Mouse (Mus musculus): ENCODE measurements around the gene Ppp4r3a. TPM values are rescaled to one million over a fixed set of nuclear protein-coding genes. Genes with fewer than 3 reads are reported as not detected.
A peak's percentile ranks its signal among the peaks of the same experiment; 100 is the strongest.

Ppp4r3a gene
- polyA plus RNA-seq, 1 experiment from 2014 or later, result 42.5 TPM

DNA sequence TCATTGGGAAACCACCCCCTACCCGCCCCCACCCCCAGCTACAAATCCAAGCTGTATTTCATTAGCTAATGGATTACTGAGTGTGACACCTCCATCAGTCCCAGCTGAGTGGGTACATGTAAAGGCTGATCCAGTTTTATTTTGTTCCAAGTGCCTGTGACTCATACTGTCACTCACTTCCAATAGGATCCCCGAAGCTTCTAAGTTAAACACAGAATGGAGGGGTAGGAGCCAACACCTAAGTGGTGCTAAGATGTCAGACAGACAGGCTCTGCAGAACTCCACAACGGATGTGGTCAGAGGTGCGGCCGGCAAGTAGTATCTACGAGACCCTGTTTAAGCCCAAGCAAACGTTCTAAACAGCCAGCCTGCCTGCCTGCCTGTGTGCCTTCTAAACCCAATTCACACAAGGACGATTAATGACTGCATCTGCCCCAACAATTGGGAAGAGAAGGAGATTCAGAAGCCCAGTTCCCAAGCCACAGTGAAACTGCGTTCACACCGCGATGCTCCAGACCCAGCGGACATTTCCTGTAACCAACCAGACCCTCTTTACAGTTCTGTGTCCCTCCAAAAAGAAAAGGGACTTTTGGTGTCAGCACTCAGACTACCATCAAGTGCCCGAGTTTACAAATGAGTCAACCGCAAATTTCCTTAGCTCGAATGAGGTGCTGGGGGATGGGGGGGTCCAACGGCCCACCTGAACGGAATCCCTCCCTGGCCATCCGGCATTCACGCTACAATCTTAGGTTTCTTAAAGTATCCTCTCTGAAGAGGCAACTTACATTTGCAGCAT lies 55.9 kb downstream of the Ppp4r3a start:
- Histone ChIP-seq H3K4me2 (peak overlapping the region; percentile 98), H3K4me1 (peaks cover 21% of the 10 kb centered on the region), H3K27ac (no peak overlapping the region), H3K9me3 (no peaks in the 10 kb centered on the region), H3K36me3 (no peaks in the 10 kb centered on the region), H3K9ac (peak overlapping the region; percentile 72), H3K4me3 (peak overlapping the region; percentile 68), H3K27me3 (peaks cover 43% of the 10 kb centered on the region)
- ATAC-seq (ENCODE audit: insufficient number of reproducible peaks, insufficient read depth, low FRiP score, low TSS enrichment, low read depth), result no peak
- WGBS, result 2% methylated on average over 19 of the region's 19 CpGs

DNA sequence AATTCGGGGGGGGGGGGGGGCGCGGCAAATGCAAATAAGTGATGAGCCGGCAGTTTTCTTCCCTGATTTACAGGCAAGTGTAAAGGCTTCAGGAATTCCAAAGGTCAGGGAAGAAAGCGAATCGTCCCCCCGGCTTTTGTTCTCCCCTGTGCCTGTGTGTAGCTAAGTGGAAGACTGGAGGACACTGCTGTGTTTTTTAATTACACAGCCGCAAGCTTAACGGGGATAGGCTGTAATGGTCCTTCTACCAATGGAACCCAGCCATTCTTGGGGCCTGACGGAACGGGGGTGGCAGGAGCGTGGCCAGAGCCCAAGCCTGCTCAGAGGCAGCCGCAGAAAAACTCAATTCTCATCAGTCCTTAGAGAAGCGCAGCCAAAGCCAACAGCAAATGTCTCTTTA lies 56.6 kb downstream of the Ppp4r3a start:
- H3K27ac ChIP-seq, result no peak overlapping the region
- 4% methylated on average over 14 of the region's 14 CpGs for WGBS
- ATAC-seq (ENCODE audit: insufficient number of reproducible peaks, insufficient read depth, low FRiP score, low TSS enrichment, low read depth), result no peak
- peak overlapping the region; percentile 68 for H3K4me3 ChIP-seq
- H3K27me3 ChIP-seq, result peaks cover 43% of the 10 kb centered on the region
- H3K4me1 ChIP-seq, result peaks cover 21% of the 10 kb centered on the region
- no peaks in the 10 kb centered on the region for H3K9me3 ChIP-seq
- H3K4me2 ChIP-seq, result peak overlapping the region; percentile 98
- no peaks in the 10 kb centered on the region for H3K36me3 ChIP-seq
- H3K9ac ChIP-seq, result no peak overlapping the region

DNA sequence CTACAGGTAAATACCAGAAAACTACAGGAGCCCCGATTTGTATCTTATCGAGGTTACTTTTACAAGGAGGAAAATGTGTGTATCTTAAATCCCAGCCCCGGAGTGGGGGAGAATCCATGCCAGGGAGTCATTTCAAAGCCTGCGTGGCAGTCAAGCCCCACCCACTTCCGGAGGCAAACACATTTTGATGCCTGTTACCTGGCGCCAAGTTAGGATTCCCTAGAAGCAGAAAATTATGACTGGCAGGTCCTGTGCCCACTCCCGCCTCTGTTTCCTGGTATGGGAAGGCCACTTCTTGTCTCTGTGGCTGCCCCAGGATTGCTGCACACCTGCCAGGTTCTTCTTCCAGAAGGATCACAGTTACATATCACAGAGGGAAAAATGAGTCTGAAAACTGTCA lies 57.0 kb downstream of the Ppp4r3a start:
- WGBS, result 45% methylated on average over 7 of the region's 7 CpGs
- H3K4me1 ChIP-seq, result peaks cover 21% of the 10 kb centered on the region
- no peak for ATAC-seq (ENCODE audit: insufficient number of reproducible peaks, insufficient read depth, low FRiP score, low TSS enrichment, low read depth)
- H3K4me2 ChIP-seq, result peak overlapping the region; percentile 98
- peaks cover 43% of the 10 kb centered on the region for H3K27me3 ChIP-seq
- no peaks in the 10 kb centered on the region for H3K9me3 ChIP-seq
- H3K27ac ChIP-seq, result no peak overlapping the region
- no peak overlapping the region for H3K9ac ChIP-seq
- H3K36me3 ChIP-seq, result no peaks in the 10 kb centered on the region
- peak overlapping the region; percentile 68 for H3K4me3 ChIP-seq

DNA sequence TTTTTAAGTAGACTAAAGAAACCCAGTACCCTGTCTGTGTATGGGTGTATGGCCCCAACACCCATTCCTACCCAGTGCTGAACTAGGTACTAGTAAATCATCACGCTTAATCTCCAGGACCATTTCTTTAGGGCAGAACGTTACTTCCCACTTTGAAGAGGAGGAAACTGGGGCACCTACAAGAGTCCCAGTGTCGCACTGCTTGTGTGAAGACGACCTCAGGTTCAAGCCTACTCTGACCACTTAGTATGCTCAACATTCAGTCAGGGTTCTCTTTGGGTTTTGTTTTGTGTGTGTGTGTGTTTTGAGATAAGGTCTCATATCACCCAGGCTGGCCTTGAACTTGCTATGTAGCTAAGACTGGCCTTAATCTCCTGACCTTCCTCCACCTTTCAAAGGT lies 57.5 kb downstream of the Ppp4r3a start:
- Histone ChIP-seq H3K4me2 (peak overlapping the region; percentile 98; the same call in 1 of the 2 replicates), H3K4me1 (peaks cover 21% of the 10 kb centered on the region), H3K9me3 (no peaks in the 10 kb centered on the region), H3K4me3 (no peak overlapping the region), H3K27ac (no peak overlapping the region), H3K27me3 (peaks cover 43% of the 10 kb centered on the region), H3K36me3 (no peaks in the 10 kb centered on the region), H3K9ac (no peak overlapping the region)
- 78% methylated on average over 4 of the region's 4 CpGs for WGBS
- no peak for ATAC-seq (ENCODE audit: insufficient number of reproducible peaks, insufficient read depth, low FRiP score, low TSS enrichment, low read depth)

DNA sequence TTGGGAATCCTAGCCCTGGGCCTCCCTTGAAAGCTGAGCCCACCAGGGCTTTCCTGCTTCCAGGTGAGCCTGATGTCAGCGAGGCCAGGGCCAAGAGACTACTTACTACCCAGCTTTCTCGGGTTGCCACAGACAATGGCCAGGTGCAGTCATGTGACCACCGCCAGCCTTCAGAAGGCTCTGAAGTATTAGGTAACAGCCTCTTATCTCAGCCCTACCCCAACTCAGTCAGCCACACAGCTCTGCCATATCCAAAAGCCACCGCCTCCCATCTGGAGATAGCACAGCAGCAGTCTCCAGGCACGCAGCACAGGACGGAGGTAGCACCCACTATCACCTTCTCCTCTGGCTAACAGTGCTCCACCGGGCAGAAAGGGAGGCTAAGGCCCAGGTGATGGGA lies 58.1 kb downstream of the Ppp4r3a start:
- Histone ChIP-seq H3K27me3 (peaks cover 43% of the 10 kb centered on the region), H3K27ac (no peak overlapping the region), H3K4me1 (peaks cover 27% of the 10 kb centered on the region), H3K4me3 (no peak overlapping the region), H3K36me3 (no peaks in the 10 kb centered on the region), H3K4me2 (peak overlapping the region; percentile 16; the same call in 1 of the 2 replicates), H3K9me3 (no peaks in the 10 kb centered on the region), H3K9ac (no peak overlapping the region)
- WGBS, result 47% methylated on average over 7 of the region's 7 CpGs
- 0 out of 2 replicates have a peak, but pooled peaks have one; percentile 7 for ATAC-seq (ENCODE audit: insufficient number of reproducible peaks, insufficient read depth, low FRiP score, low TSS enrichment, low read depth)

DNA sequence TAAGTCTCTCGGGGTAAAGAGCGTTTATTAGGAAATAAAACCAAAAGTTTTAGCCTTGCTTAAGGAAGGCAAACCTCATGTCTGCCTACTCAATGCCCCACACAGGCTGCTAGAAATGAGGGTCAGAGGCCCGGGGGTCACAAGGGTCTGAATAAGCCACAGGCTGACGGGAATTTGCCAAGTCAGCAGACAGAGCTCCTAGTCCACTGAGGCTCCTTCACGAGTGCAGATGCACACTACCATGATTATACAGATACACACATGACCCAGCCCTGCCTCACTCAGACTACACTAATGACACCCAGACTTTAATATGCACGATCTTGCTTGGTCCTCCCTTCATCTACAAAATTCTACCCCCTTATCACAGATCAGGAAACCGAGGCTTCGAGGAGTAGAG lies 58.7 kb downstream of the Ppp4r3a start:
- Histone ChIP-seq H3K36me3 (no peaks in the 10 kb centered on the region), H3K9me3 (no peaks in the 10 kb centered on the region), H3K4me2 (no peak overlapping the region), H3K27me3 (peaks cover 43% of the 10 kb centered on the region), H3K9ac (no peak overlapping the region), H3K4me1 (peaks cover 27% of the 10 kb centered on the region), H3K27ac (no peak overlapping the region), H3K4me3 (no peak overlapping the region)
- ATAC-seq (ENCODE audit: insufficient number of reproducible peaks, insufficient read depth, low FRiP score, low TSS enrichment, low read depth), result no peak
- 56% methylated on average over 8 of the region's 8 CpGs for WGBS

DNA sequence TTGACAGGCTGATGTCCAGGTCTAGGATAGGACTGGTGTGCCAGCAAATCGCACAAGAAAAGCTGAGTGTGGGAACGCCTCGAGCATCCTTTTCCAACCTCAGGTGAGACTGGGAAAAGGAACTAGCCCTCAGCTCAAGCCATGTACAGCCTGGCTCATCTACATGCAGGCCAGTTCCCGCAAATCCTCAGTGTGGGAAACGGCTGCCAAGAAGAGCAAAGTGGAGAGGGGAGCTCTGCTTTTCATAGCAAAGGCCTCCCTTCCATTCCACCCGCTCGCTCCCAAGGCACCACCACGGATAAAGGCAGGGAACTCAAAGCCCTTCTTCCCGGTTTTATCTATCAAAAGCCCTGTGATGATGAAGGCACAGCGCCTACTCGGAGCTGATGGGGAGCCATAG lies 60.4 kb downstream of the Ppp4r3a start:
- WGBS, result 87% methylated on average over 11 of the region's 11 CpGs
- peaks cover 29% of the 10 kb centered on the region for H3K4me1 ChIP-seq

DNA sequence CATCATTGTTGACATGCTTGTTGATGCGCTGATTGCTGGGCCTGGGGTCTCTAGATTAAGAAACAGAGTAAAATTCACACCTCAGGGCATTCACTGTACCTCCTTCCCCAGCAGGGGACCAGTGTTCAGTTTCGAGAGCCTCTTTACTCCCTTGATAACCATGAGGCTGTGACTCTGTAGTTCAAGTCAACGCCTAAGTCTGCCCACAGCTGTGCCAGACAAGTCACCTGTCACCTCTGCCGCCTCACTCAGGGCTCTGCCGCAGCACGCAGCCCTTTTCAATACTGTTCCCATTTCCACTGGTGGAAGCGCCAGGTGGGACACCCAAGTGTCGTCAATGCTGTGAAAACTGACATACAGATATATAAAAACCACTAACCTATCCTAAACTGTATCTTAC lies 61.1 kb downstream of the Ppp4r3a start:
- H3K27ac ChIP-seq, result no peak overlapping the region
- no peak for ATAC-seq (ENCODE audit: insufficient number of reproducible peaks, insufficient read depth, low FRiP score, low TSS enrichment, low read depth)
- no peak overlapping the region for H3K4me3 ChIP-seq

More for the DNA sequence above, 60.4 kb downstream of the Ppp4r3a start:
- ATAC-seq (ENCODE audit: insufficient number of reproducible peaks, insufficient read depth, low FRiP score, low TSS enrichment, low read depth), result no peak
- Histone ChIP-seq H3K27ac (no peak overlapping the region), H3K4me3 (no peak overlapping the region), H3K36me3 (no peaks in the 10 kb centered on the region), H3K9ac (no peak overlapping the region), H3K27me3 (peaks cover 31% of the 10 kb centered on the region), H3K9me3 (no peaks in the 10 kb centered on the region), H3K4me2 (no peak overlapping the region)

DNA sequence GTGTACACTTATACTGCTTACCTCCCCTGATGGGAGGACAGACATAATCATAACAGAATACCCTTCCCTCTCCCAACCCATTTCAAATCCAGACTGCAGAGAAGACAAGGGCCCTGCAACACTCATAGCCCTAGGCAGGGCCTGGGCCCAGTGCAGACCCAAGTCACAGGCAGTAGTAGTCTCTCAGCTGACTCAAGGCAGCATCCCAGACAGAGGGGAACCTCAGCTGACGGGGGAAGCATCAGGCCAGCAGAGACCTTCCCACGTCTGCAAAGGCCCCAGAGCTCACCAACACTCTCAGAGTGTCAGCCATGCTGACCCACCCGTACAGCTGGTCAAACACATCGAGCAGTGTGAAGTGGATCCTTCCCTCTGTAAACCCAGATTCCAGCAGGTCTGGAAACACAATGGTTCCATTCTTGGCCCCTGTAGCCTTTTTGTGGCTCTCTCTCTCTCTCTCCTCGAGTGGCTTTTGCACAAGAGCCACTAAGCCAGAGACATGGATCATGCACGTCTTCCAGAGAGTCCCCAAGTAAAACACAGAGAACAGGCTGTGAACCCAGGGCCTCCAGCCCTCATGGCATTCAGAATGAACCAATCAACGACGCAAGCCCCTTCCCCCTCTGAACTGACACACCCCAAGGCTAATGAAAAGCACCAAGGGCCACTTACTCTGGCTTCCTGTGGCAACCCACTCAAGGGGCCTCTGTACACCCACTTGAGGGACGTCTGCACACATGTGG lies 61.8 kb downstream of the Ppp4r3a start:
- Histone ChIP-seq H3K27ac (no peak overlapping the region), H3K9ac (no peak overlapping the region), H3K4me2 (no peak overlapping the region), H3K4me3 (no peak overlapping the region), H3K9me3 (no peaks in the 10 kb centered on the region), H3K27me3 (peaks cover 22% of the 10 kb centered on the region), H3K4me1 (peaks cover 27% of the 10 kb centered on the region), H3K36me3 (no peaks in the 10 kb centered on the region)
- no peak for ATAC-seq (ENCODE audit: insufficient number of reproducible peaks, insufficient read depth, low FRiP score, low TSS enrichment, low read depth)
- 49% methylated on average over 9 of the region's 9 CpGs for WGBS

More for the DNA sequence above, 61.1 kb downstream of the Ppp4r3a start:
- Histone ChIP-seq H3K9ac (no peak overlapping the region), H3K4me2 (no peak overlapping the region), H3K9me3 (no peaks in the 10 kb centered on the region), H3K27me3 (peaks cover 29% of the 10 kb centered on the region), H3K4me1 (peaks cover 31% of the 10 kb centered on the region), H3K36me3 (no peaks in the 10 kb centered on the region)
- 89% methylated on average over 8 of the region's 8 CpGs for WGBS

DNA sequence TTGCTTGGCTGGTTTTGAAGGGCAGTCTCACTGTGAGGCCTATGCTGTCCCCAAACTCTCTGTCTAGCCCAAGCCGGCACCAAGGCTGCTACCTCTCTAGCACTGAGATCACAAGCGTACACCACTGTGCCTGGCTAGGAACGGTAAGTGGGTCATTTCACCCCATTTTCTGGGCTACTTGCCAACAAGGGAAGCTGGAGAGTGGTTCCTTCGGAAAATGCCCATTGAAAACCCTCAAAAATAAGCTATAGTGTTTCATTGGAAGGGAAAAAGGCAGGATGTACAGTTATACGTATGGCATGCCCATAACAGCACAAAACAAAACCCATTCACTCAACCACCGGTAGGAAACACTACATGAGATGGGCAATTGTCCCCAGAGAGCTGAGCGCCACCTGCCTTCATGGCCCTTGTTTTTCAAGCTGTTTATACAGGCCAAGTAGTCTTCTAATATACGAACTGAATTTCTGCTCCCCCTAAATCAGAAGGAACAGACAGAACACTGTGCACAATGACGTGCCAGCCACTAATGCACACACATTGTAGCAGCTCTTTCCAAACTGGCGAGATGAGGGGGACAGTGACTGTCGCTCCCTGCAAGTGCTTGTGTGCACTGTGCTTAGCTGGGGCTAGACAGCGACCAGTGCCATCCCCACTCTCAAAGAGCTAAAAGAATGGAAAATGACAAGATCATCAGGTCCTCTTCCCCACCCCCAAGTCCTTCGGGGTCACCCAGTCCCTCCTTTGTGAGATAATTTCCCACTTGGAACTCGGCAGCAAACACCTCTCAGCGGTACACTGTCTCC lies 63.1 kb downstream of the Ppp4r3a start:
- 80% methylated on average over 15 of the region's 15 CpGs for WGBS
- no peak overlapping the region for H3K4me2 ChIP-seq
- peaks cover 9% of the 10 kb centered on the region; the same call in 1 of the 2 replicates for H3K27me3 ChIP-seq
- H3K27ac ChIP-seq, result peak overlapping the region; percentile 36; the same call in 1 of the 2 replicates
- H3K4me1 ChIP-seq, result peaks cover 36% of the 10 kb centered on the region
- H3K9me3 ChIP-seq, result no peaks in the 10 kb centered on the region
- H3K9ac ChIP-seq, result no peak overlapping the region
- H3K4me3 ChIP-seq, result no peak overlapping the region
- no peak for ATAC-seq (ENCODE audit: insufficient number of reproducible peaks, insufficient read depth, low FRiP score, low TSS enrichment, low read depth)
- no peaks in the 10 kb centered on the region for H3K36me3 ChIP-seq

DNA sequence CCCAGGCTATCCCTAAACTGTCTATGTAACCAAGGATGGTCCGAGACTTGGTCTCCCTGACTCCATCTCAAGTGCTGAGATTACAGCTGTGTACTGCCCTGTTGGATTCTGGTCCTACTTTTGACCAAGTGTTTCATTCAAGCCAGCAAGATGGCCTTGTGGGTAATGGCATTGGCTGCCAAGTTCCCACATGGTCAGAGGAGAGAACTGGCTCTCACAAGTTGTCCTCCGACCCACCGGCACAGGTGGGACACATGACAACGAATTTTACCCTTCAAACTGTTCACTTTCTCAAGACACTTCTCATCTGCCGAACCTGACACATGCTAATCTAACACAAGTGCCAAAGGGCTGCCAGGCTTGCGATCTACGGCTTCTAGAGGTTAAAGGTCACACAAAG lies 64.1 kb downstream of the Ppp4r3a start:
- Histone ChIP-seq H3K36me3 (no peaks in the 10 kb centered on the region), H3K27ac (no peak overlapping the region), H3K4me2 (no peak overlapping the region), H3K27me3 (peaks cover 5% of the 10 kb centered on the region; the same call in 1 of the 2 replicates), H3K4me1 (peaks cover 45% of the 10 kb centered on the region), H3K4me3 (no peak overlapping the region), H3K9me3 (no peaks in the 10 kb centered on the region), H3K9ac (no peak overlapping the region)
- ATAC-seq (ENCODE audit: insufficient number of reproducible peaks, insufficient read depth, low FRiP score, low TSS enrichment, low read depth), result no peak
- WGBS, result 80% methylated on average over 7 of the region's 7 CpGs

Measured in embryonic facial prominence, embryonic 13.5 days (tissue).